Mouse (Mus musculus) activated CD4-positive, CD25-positive, alpha-beta regulatory T cell (primary cell): Measurements from ENCODE around the gene Gm10964. TPM values are rescaled to one million over a fixed set of nuclear protein-coding genes. Genes with fewer than 3 reads are reported as not detected.

Experiments used
- polyA plus RNA-seq, 2 experiments: library from polyadenylated mRNA; unstranded; fragments of 100-300 nt; shearing (Covaris generic); gene quantifications; one replicate each; pipeline ENCODE4 v1.2.1; 2017

The Gm10964 gene
- not detected for polyA plus RNA-seq

DNA sequence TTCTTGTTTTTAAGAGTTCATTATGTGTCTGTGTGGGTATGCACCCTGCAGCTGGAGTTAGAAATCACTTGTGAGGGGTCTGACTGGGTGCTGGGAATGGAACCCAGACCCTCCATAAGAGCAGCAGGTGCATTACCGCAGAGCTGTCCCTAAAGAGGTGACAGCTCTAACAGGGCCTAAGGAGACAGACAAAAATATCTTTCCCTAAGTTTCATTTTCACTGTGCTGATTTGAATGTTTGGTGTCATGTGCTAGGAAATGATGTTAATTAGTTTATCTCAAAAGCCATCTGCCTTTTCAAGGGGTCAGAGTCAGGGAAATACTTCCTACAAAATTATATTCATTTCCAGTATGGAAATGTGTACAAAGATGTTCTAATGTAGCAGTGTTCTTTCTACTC lies at the start of gene Gm10964:
TSS of gene Gm10964 (plus strand) at position 38 of the 400 bp plus-strand sequence.

DNA sequence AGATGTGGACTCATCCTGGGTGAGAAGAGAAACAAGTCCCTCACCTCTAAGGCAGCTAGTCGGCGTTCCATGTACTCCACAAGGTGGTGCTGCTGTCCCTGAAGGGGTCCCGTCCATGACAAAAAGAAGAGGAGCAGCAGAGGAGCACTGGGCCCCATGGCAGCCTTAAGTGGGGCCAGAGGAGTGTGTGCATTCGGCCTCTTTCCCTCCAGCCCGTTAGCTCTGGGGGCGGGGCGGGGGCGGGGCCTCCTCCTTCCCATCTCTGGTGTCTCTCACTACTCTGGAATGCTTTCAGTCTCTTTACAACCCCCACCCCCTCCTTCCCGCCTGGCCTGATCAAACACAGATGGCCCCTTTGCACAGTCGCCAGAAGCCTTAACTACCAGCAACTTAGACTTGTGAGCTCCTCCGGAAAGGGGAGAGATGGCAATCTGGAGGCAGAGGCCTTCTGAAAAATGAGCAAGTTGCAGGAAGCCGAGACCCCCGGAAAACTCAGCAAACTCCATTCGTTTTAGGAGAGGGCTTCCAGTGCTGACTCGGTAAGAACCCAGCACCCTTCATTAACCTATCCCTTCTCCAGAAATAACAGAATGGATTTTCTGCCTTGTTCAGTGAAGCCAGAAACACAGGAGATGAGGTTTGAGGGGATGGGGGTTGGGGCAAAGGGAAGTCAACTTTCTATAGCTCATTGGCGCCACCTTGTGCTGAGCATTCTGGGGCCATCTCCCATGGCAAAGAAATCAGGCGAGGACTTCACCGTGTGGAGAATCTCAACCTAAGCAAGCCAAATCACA lies 1.2 kb upstream of the Gm10964 start, which contains the start of gene Olfml3:
TSS of gene Olfml3 (minus strand) at position 224 of the 794 bp plus-strand sequence.

DNA sequence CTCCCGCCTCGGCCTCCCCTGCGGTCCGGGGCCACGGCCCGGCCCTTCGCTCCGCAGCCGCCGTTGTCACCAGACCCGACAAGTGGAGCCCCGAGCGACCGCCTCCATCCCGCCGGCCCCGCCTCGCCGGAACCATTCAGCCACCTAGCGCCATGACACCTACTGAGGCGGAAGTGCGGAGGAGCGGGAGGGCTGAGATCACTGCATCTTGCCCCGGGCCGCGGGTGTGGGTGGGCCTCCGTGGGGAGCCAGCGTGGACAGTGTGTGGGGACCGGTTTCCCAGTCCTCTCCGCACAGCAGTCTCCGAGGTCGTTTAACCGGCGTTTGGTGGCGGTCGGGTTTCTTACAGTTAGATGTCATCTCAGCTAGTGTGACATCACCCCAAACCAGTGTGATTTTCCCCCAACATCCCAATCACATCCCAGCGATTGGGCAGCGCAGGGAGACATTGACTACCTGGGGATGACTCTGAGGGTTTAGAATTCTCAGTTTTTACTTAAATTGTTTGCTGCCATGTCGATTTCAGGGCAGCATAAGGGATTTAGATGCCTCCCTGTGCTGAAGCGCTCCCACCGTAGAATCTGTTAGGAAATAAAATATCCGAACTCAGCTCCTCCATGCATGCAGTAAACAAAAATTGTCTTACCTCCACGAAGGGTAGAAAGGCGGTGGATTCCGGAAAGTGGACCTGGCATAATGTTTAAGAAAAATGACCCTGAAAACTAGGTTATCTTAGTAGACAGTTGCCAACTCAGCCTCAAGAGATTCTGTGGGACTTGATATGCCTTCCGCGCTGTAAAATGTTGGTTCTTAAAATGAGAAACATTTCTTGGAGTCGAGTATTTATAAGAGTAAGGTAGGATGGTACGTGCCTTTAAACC lies 52.3 kb downstream of the Gm10964 start, which contains the start of gene Hipk1:
TSS of gene Hipk1 (minus strand) at position 334 of the 881 bp plus-strand sequence.

Other genes starting within 250 kb of the Gm10964 start
- under 1 TPM in 1 of 2 experiments, not detected in 1; 0.81 TPM for gene Syt6, start 164.1 kb upstream of the Gm10964 start, polyA plus RNA-seq
- 1 to 10 TPM; 2.6 to 3.6 TPM for gene Atg4a-ps, start 93.3 kb upstream of the Gm10964 start, polyA plus RNA-seq
- gene Olfml3, start 1.4 kb upstream of the Gm10964 start, polyA plus RNA-seq, result 1 to 10 TPM in 1 of 2 experiments, under 1 TPM in 1; 0.18 to 1.1 TPM
- gene Hipk1, start 52.2 kb downstream of the Gm10964 start, polyA plus RNA-seq, result 10 to 100 TPM; 26.7 to 32.2 TPM
- gene Dclre1b, start 70.1 kb downstream of the Gm10964 start, polyA plus RNA-seq, result 10 to 100 TPM; 17.7 to 25.7 TPM
- gene Ap4b1, start 70.2 kb downstream of the Gm10964 start, polyA plus RNA-seq, result 10 to 100 TPM; 26.5 to 32.2 TPM
- gene Gm43064, start 70.2 kb downstream of the Gm10964 start, polyA plus RNA-seq, result under 1 TPM in 1 of 2 experiments, not detected in 1; 0.48 TPM
- gene Bcl2l15, start 93.2 kb downstream of the Gm10964 start, polyA plus RNA-seq, result 1 to 10 TPM; 3.9 to 4.2 TPM
- 100 to 1,000 TPM; 238 to 312 TPM for gene Ptpn22, start 120.4 kb downstream of the Gm10964 start, polyA plus RNA-seq
- gene Rsbn1, start 174.8 kb downstream of the Gm10964 start, polyA plus RNA-seq, result 10 to 100 TPM; 25.2 to 26.3 TPM
- gene Phtf1, start 228.7 kb downstream of the Gm10964 start, polyA plus RNA-seq, result 10 to 100 TPM; 57.3 to 69.8 TPM